Mouse (Mus musculus) forebrain, embryonic 10.5 days (tissue): Measurements from ENCODE around the gene Kifc5b. TPM values are rescaled to one million over a fixed set of nuclear protein-coding genes. Genes with fewer than 3 reads are reported as not detected.
"Not testable (repeated sequence)": the region's sequence is repeated elsewhere in the genome, so short reads cannot be mapped to it uniquely, and the experiment has no call there.

ENCODE experiments used
- DNase-seq: peaks from one replicate; pipeline ENCODE4 v3.0.0-alpha.2; 2017; ENCODE audit warnings: low spot score; ENCODE audit errors: extremely low spot score
- H3K27ac ChIP-seq: fragments of 300-500 bp; sonication (generic); 2 replicates; pipeline ENCODE4 v1.5.1; 2016; ENCODE audit warnings: mild to moderate bottlenecking
- H3K27me3 ChIP-seq: fragments of 300-500 bp; sonication (generic); 2 replicates; pipeline ENCODE4 v1.6.1; 2016; ENCODE audit warnings: mild to moderate bottlenecking; ENCODE audit not compliant: poor library complexity, severe bottlenecking
- H3K36me3 ChIP-seq: fragments of 300-500 bp; sonication (generic); replicated peaks from 2 replicates; pipeline ENCODE4 v1.6.1; 2016; ENCODE audit warnings: mild to moderate bottlenecking, moderate library complexity
- H3K4me1 ChIP-seq: fragments of 300-500 bp; sonication (generic); 2 replicates; pipeline ENCODE4 v1.6.1; 2016
- H3K4me3 ChIP-seq: fragments of 300-500 bp; sonication (generic); 2 replicates; pipeline ENCODE4 v1.5.1; 2016; ENCODE audit warnings: mild to moderate bottlenecking, moderate library complexity
- H3K9me3 ChIP-seq: fragments of 300-500 bp; sonication (generic); 2 replicates; pipeline ENCODE4 v1.6.1; 2016; ENCODE audit warnings: mild to moderate bottlenecking, moderate library complexity
- WGBS: fragments of 180-500 bp; shearing (Covaris S2); methylation state at CpG from one replicate; pipeline ENCODE4 v1.1.7; 2016; 5-methylcytosine and 5-hydroxymethylcytosine counted together
- microRNA-seq: library from miRNA; unstranded; fragments of <30 nt; microRNA quantifications from one replicate; pipeline ENCODE4, GENCODE M21; 2017
- polyA plus RNA-seq: library from polyadenylated mRNA; unstranded; fragments of >200 nt; fragmentation: Nextera tagmentation; extraction: Ambion mirVana; gene quantifications from 2 replicates; pipeline ENCODE4 v1.2.1, GENCODE M21; 2016

Kifc5b gene
- polyA plus RNA-seq, 1 experiment from 2014 or later = 11.7 TPM

- no peaks in the 10 kb centered on the region for H3K9me3 ChIP-seq
- WGBS = 85% methylated on average over 12 of the region's 12 CpGs
- H3K4me3 ChIP-seq = no peak overlapping the region
Observed at GRCm38 (mm10) chr17:26970221-26970620, 53.3 kb downstream of the Kifc5b start.

GRCm38 (mm10) chr17:26971247-26971905 lies 54.5 kb downstream of the Kifc5b start:
- Histone ChIP-seq H3K9me3 (no peaks in the 10 kb centered on the region), H3K27ac (peak overlapping the region; percentile 30; the same call in 1 of the 2 replicates), H3K36me3 (peaks cover 72% of the 10 kb centered on the region), H3K27me3 (no peaks in the 10 kb centered on the region), H3K4me1 (peaks cover 49% of the 10 kb centered on the region), H3K4me3 (peak overlapping the region; percentile 75)
- DNase-seq = no peak
- 58% methylated on average over 8 of the region's 8 CpGs for WGBS

More at GRCm38 (mm10) chr17:26970221-26970620, 53.3 kb downstream of the Kifc5b start:
- Histone ChIP-seq H3K27me3 (no peaks in the 10 kb centered on the region), H3K36me3 (peaks cover 72% of the 10 kb centered on the region), H3K4me1 (peaks cover 40% of the 10 kb centered on the region), H3K27ac (no peak overlapping the region)
- DNase-seq = no peak

- Histone ChIP-seq H3K27ac (peak overlapping the region; percentile 88), H3K4me1 (peaks cover 54% of the 10 kb centered on the region), H3K9me3 (no peaks in the 10 kb centered on the region), H3K36me3 (peaks cover 72% of the 10 kb centered on the region), H3K4me3 (peak overlapping the region; percentile 75), H3K27me3 (no peaks in the 10 kb centered on the region)
- DNase-seq = no peak
- WGBS = 9% methylated on average over 3 of the region's 3 CpGs
Observed at GRCm38 (mm10) chr17:26972107-26972506, 55.2 kb downstream of the Kifc5b start.

GRCm38 (mm10) chr17:26972703-26973574 lies 56.0 kb downstream of the Kifc5b start, which contains the start of gene Zbtb9:
Gene Zbtb9 (plus strand): TSS chr17:26973167.
- H3K4me1 ChIP-seq = peaks cover 54% of the 10 kb centered on the region
- H3K9me3 ChIP-seq = no peaks in the 10 kb centered on the region
- peak within 1 kb of the TSS; percentile 75 for H3K4me3 ChIP-seq
- H3K36me3 ChIP-seq = peaks cover 72% of the 10 kb centered on the region
- peak within 1 kb of the TSS; percentile 88 for H3K27ac ChIP-seq
- WGBS = under 1% methylated on average over 75 of the region's 75 CpGs
- DNase-seq = peak; percentile 96
- no peaks in the 10 kb centered on the region for H3K27me3 ChIP-seq

- H3K4me3 ChIP-seq = peak overlapping the region; percentile 75; the same call in 1 of the 2 replicates
- WGBS = 95% methylated on average over 15 of the region's 15 CpGs
Observed at GRCm38 (mm10) chr17:26974547-26974946, 57.7 kb downstream of the Kifc5b start.

GRCm38 (mm10) chr17:26975415-26975814 lies 58.5 kb downstream of the Kifc5b start:
- H3K4me1 ChIP-seq = peaks cover 51% of the 10 kb centered on the region
- no peak overlapping the region for H3K27ac ChIP-seq
- no peaks in the 10 kb centered on the region for H3K9me3 ChIP-seq
- H3K27me3 ChIP-seq = no peaks in the 10 kb centered on the region
- H3K36me3 ChIP-seq = peaks cover 73% of the 10 kb centered on the region
- DNase-seq = no peak
- no peak overlapping the region for H3K4me3 ChIP-seq

More at GRCm38 (mm10) chr17:26974547-26974946, 57.7 kb downstream of the Kifc5b start:
- Histone ChIP-seq H3K27me3 (no peaks in the 10 kb centered on the region), H3K4me1 (peaks cover 54% of the 10 kb centered on the region), H3K36me3 (peaks cover 72% of the 10 kb centered on the region), H3K27ac (no peak overlapping the region), H3K9me3 (no peaks in the 10 kb centered on the region)
- no peak for DNase-seq

- H3K4me3 ChIP-seq, H3K27me3 ChIP-seq, DNase-seq, H3K27ac ChIP-seq, H3K9me3 ChIP-seq: not testable (repeated sequence)
- Histone ChIP-seq H3K4me1 (peaks cover 33% of the 10 kb centered on the region), H3K36me3 (peaks cover 72% of the 10 kb centered on the region)
- 88% methylated on average over 6 of the region's 6 CpGs for WGBS
Observed at GRCm38 (mm10) chr17:26977354-26977753, 60.5 kb downstream of the Kifc5b start.

- Histone ChIP-seq H3K4me1 (peaks cover 21% of the 10 kb centered on the region), H3K9me3 (no peaks in the 10 kb centered on the region), H3K36me3 (peaks cover 69% of the 10 kb centered on the region), H3K27ac (no peak overlapping the region), H3K4me3 (no peak overlapping the region), H3K27me3 (no peaks in the 10 kb centered on the region)
- 92% methylated on average over 2 of the region's 2 CpGs for WGBS
- no peak for DNase-seq
Observed at GRCm38 (mm10) chr17:26979426-26979825, 62.5 kb downstream of the Kifc5b start.

- Histone ChIP-seq H3K27ac (no peak overlapping the region), H3K4me1 (peaks cover 8% of the 10 kb centered on the region; the same call in 1 of the 2 replicates), H3K27me3 (no peaks in the 10 kb centered on the region), H3K36me3 (peaks cover 52% of the 10 kb centered on the region), H3K4me3 (no peak overlapping the region), H3K9me3 (no peaks in the 10 kb centered on the region)
- 79% methylated on average over 2 of the region's 2 CpGs for WGBS
- no peak for DNase-seq
Observed at GRCm38 (mm10) chr17:26981050-26981449, 64.2 kb downstream of the Kifc5b start.

Small RNA genes lying within 50 kb of the gene (microRNA-seq; reads per million reads assigned to microRNA genes)
- not detected for gene Gm27775
- not detected for gene Mir3083
- gene Mir6968 = 1.5 reads per million

Other genes starting within 250 kb of the Kifc5b start
- gene Crebrf, start 201.4 kb upstream of the Kifc5b start, polyA plus RNA-seq = 1.7 and 2.5 TPM in 2 replicates
- gene Bnip1, start 136.0 kb upstream of the Kifc5b start, polyA plus RNA-seq = 43.9 and 51.5 TPM in 2 replicates
- gene Nkx2-5, start 72.1 kb upstream of the Kifc5b start, polyA plus RNA-seq = not detected in 2 replicates
- 2.8 and 2.9 TPM in 2 replicates for gene Phf1, start 16.0 kb downstream of the Kifc5b start, polyA plus RNA-seq
- 180 and 184 TPM in 2 replicates for gene Cuta, start 22.5 kb downstream of the Kifc5b start, polyA plus RNA-seq
- gene Syngap1, start 24.2 kb downstream of the Kifc5b start, polyA plus RNA-seq = 1.5 and 1.9 TPM in 2 replicates
- 17.5 and 20.1 TPM in 2 replicates for gene Zbtb9, start 56.1 kb downstream of the Kifc5b start, polyA plus RNA-seq
- gene Bak1, start 111.9 kb downstream of the Kifc5b start, polyA plus RNA-seq = 3.1 and 3.4 TPM in 2 replicates
- 1.6 TPM in 2 replicates for gene Itpr3, start 140.2 kb downstream of the Kifc5b start, polyA plus RNA-seq
- gene Uqcc2, start 216.8 kb downstream of the Kifc5b start, polyA plus RNA-seq = 394 and 405 TPM in 2 replicates